Mouse (Mus musculus): Measurements from ENCODE around the gene Ugt1a7c.
"Not testable (repeated sequence)": the region's sequence is repeated elsewhere in the genome, so short reads cannot be mapped to it uniquely, and the experiment has no call there.

Gene Ugt1a7c

GRCm38 (mm10) chr1:88224029-88224776 lies 129.3 kb downstream of the Ugt1a7c start:
- no peak for DNase-seq (ENCODE audit: low spot score)

GRCm38 (mm10) chr1:88225301-88225700 lies 130.4 kb downstream of the Ugt1a7c start:
- not testable (repeated sequence) for DNase-seq (ENCODE audit: low spot score)

- DNase-seq (ENCODE audit: low spot score): no peak
Measured at GRCm38 (mm10) chr1:88225741-88226140, 130.9 kb downstream of the Ugt1a7c start.

GRCm38 (mm10) chr1:88226670-88227379 lies 132.0 kb downstream of the Ugt1a7c start, which contains the start of gene Mroh2a:
Gene Mroh2a, plus strand, starts transcription at chr1:88226986.
- no peak for DNase-seq (ENCODE audit: low spot score)

- DNase-seq (ENCODE audit: low spot score): no peak
Measured at GRCm38 (mm10) chr1:88227482-88227881, 132.6 kb downstream of the Ugt1a7c start.

GRCm38 (mm10) chr1:88228121-88228520 lies 133.3 kb downstream of the Ugt1a7c start:
- no peak for DNase-seq (ENCODE audit: low spot score)

- DNase-seq (ENCODE audit: low spot score): no peak
Measured at GRCm38 (mm10) chr1:88229566-88229965, 134.7 kb downstream of the Ugt1a7c start.

- DNase-seq (ENCODE audit: low spot score): no peak
Measured at GRCm38 (mm10) chr1:88229986-88230385, 135.1 kb downstream of the Ugt1a7c start.

- no peak for DNase-seq (ENCODE audit: low spot score)
Measured at GRCm38 (mm10) chr1:88230421-88230820, 135.6 kb downstream of the Ugt1a7c start.

- no peak for DNase-seq (ENCODE audit: low spot score)
Measured at GRCm38 (mm10) chr1:88230981-88231802, 136.3 kb downstream of the Ugt1a7c start.

- no peak for DNase-seq (ENCODE audit: low spot score)
Measured at GRCm38 (mm10) chr1:88231803-88232499, 137.1 kb downstream of the Ugt1a7c start.

GRCm38 (mm10) chr1:88232664-88233380 lies 138.0 kb downstream of the Ugt1a7c start:
- no peak for DNase-seq (ENCODE audit: low spot score)

- no peak for DNase-seq (ENCODE audit: low spot score)
Measured at GRCm38 (mm10) chr1:88233421-88234247, 138.8 kb downstream of the Ugt1a7c start.

- no peak for DNase-seq (ENCODE audit: low spot score)
Measured at GRCm38 (mm10) chr1:88234248-88234610, 139.4 kb downstream of the Ugt1a7c start.

- no peak for DNase-seq (ENCODE audit: low spot score)
Measured at GRCm38 (mm10) chr1:88234646-88235045, 139.8 kb downstream of the Ugt1a7c start.

GRCm38 (mm10) chr1:88235046-88235893 lies 140.4 kb downstream of the Ugt1a7c start:
- no peak for DNase-seq (ENCODE audit: low spot score)

GRCm38 (mm10) chr1:88235894-88236415 lies 141.1 kb downstream of the Ugt1a7c start:
- no peak for DNase-seq (ENCODE audit: low spot score)

- DNase-seq (ENCODE audit: low spot score): no peak
Measured at GRCm38 (mm10) chr1:88237311-88237710, 142.4 kb downstream of the Ugt1a7c start.

GRCm38 (mm10) chr1:88238771-88239170 lies 143.9 kb downstream of the Ugt1a7c start:
- no peak for DNase-seq (ENCODE audit: low spot score)

Measured in retina, embryonic 14.5 days (tissue).